Mouse (Mus musculus) ES-E14 (cell line): ENCODE results near the gene Mbd3.

ENCODE experiments used
- HCFC1 ChIP-seq: IDR thresholded peaks from 2 replicates; pipeline ENCODE4 v1.6.1; 2012; ENCODE audit warnings: low read length, inconsistent platforms, borderline replicate concordance; ENCODE audit not compliant: insufficient read depth
- ZC3H11A ChIP-seq: IDR thresholded peaks from 2 replicates; pipeline ENCODE4 v1.6.1; 2012; ENCODE audit warnings: low read depth, mild to moderate bottlenecking, inconsistent platforms, low read length, borderline replicate concordance

GRCm38 (mm10) chr10:80367954-80368353, 31.4 kb downstream of the Mbd3 start:
- TF ChIP-seq HCFC1 = no peak
- TF ChIP-seq ZC3H11A = no peak
